Mouse (Mus musculus): ENCODE results near the gene Abca1. TPM values are rescaled to one million over a fixed set of nuclear protein-coding genes. Genes with fewer than 3 reads are reported as not detected.

Abca1 gene
- polyA plus RNA-seq, 1 experiment from 2014 or later, result 7.5 TPM

GRCm38 (mm10) chr4:53186141-53186540 lies 26.4 kb upstream of the Abca1 start:
- H3K27ac ChIP-seq (ENCODE audit: low read depth, low read length), result no peak overlapping the region
- no peak overlapping the region for H3K9ac ChIP-seq (ENCODE audit: low read depth, low read length)
- DNase-seq (ENCODE audit: low spot score) (no peak), ATAC-seq (ENCODE audit: low FRiP score) (no peak)
- H3K9me3 ChIP-seq (ENCODE audit: control insufficient read depth, low read length), result no peaks in the 10 kb centered on the region
- no peaks in the 10 kb centered on the region for H3K4me1 ChIP-seq (replicated peaks; ENCODE audit: control insufficient read depth, insufficient read depth, low read length)
- no peaks in the 10 kb centered on the region for H3K27me3 ChIP-seq (ENCODE audit: control insufficient read depth, insufficient read depth, low read length)
- 97% methylated on average over 4 of the region's 4 CpGs for WGBS
- H3K4me2 ChIP-seq (replicated peaks; ENCODE audit: low read depth, low read length), result no peak overlapping the region
- no peak overlapping the region for H3K4me3 ChIP-seq (ENCODE audit: low read depth, low read length)
- no peaks in the 10 kb centered on the region for H3K36me3 ChIP-seq (ENCODE audit: control insufficient read depth, insufficient read depth, low read length)

DNA sequence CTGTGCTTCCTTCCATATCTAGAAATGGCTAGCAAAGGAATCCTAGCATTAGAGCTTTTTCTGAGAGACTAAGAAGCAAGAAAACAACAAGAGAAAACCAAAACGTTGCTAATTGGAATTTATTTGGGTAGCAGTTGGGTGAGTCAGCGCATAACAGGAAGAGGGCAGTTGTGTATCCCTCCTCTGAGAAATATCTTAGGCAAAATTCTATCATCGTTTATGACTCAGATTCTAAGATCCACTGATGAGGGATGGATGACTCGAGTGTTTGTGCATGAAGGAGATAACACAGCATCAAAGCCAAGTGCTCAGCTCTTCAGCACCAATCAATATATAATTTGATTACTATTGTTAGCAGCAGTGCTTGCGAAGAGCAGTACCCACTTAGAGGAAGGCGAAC lies 21.8 kb upstream of the Abca1 start:
- Histone ChIP-seq H3K4me3 (ENCODE audit: low read depth, low read length) (no peak overlapping the region), H3K9me3 (ENCODE audit: control insufficient read depth, low read length) (no peaks in the 10 kb centered on the region), H3K4me1 (replicated peaks; ENCODE audit: control insufficient read depth, insufficient read depth, low read length) (no peaks in the 10 kb centered on the region), H3K9ac (ENCODE audit: low read depth, low read length) (no peak overlapping the region), H3K4me2 (replicated peaks; ENCODE audit: low read depth, low read length) (no peak overlapping the region), H3K36me3 (ENCODE audit: control insufficient read depth, insufficient read depth, low read length) (no peaks in the 10 kb centered on the region), H3K27me3 (ENCODE audit: control insufficient read depth, insufficient read depth, low read length) (no peaks in the 10 kb centered on the region), H3K27ac (ENCODE audit: low read depth, low read length) (no peak overlapping the region)
- WGBS, result 85% methylated on average over 6 of the region's 6 CpGs
- no peak for ATAC-seq (ENCODE audit: low FRiP score)
- DNase-seq (ENCODE audit: low spot score), result no peak

GRCm38 (mm10) chr4:53179308-53179820 lies 19.7 kb upstream of the Abca1 start:
- Histone ChIP-seq H3K27me3 (ENCODE audit: control insufficient read depth, insufficient read depth, low read length) (no peaks in the 10 kb centered on the region), H3K36me3 (ENCODE audit: control insufficient read depth, insufficient read depth, low read length) (no peaks in the 10 kb centered on the region), H3K9me3 (ENCODE audit: control insufficient read depth, low read length) (no peaks in the 10 kb centered on the region), H3K27ac (ENCODE audit: low read depth, low read length) (no peak overlapping the region), H3K4me1 (replicated peaks; ENCODE audit: control insufficient read depth, insufficient read depth, low read length) (no peaks in the 10 kb centered on the region), H3K4me2 (replicated peaks; ENCODE audit: low read depth, low read length) (no peak overlapping the region), H3K9ac (ENCODE audit: low read depth, low read length) (no peak overlapping the region), H3K4me3 (ENCODE audit: low read depth, low read length) (no peak overlapping the region)
- 76% methylated on average over 10 of the region's 10 CpGs for WGBS
- no peak for DNase-seq (ENCODE audit: low spot score)
- ATAC-seq (ENCODE audit: low FRiP score), result no peak

- Histone ChIP-seq H3K27me3 (ENCODE audit: control insufficient read depth, insufficient read depth, low read length) (no peaks in the 10 kb centered on the region), H3K4me1 (replicated peaks; ENCODE audit: control insufficient read depth, insufficient read depth, low read length) (no peaks in the 10 kb centered on the region), H3K9ac (ENCODE audit: low read depth, low read length) (no peak overlapping the region), H3K27ac (ENCODE audit: low read depth, low read length) (no peak overlapping the region), H3K36me3 (ENCODE audit: control insufficient read depth, insufficient read depth, low read length) (no peaks in the 10 kb centered on the region), H3K4me3 (ENCODE audit: low read depth, low read length) (no peak overlapping the region), H3K9me3 (ENCODE audit: control insufficient read depth, low read length) (no peaks in the 10 kb centered on the region), H3K4me2 (replicated peaks; ENCODE audit: low read depth, low read length) (no peak overlapping the region)
- no peak for ATAC-seq (ENCODE audit: low FRiP score)
- DNase-seq (ENCODE audit: low spot score), result no peak
- 86% methylated on average over 7 of the region's 7 CpGs for WGBS
These were observed 18.8 kb upstream of the Abca1 start for GRCm38 (mm10) chr4:53178489-53178888.

- Histone ChIP-seq H3K27ac (ENCODE audit: low read depth, low read length) (no peak overlapping the region; the same call in 1 of the 2 replicates), H3K36me3 (ENCODE audit: control insufficient read depth, insufficient read depth, low read length) (no peaks in the 10 kb centered on the region), H3K9me3 (ENCODE audit: control insufficient read depth, low read length) (no peaks in the 10 kb centered on the region), H3K4me2 (replicated peaks; ENCODE audit: low read depth, low read length) (no peak overlapping the region), H3K4me3 (ENCODE audit: low read depth, low read length) (no peak overlapping the region), H3K9ac (ENCODE audit: low read depth, low read length) (no peak overlapping the region), H3K4me1 (replicated peaks; ENCODE audit: control insufficient read depth, insufficient read depth, low read length) (no peaks in the 10 kb centered on the region), H3K27me3 (ENCODE audit: control insufficient read depth, insufficient read depth, low read length) (no peaks in the 10 kb centered on the region)
- ATAC-seq (ENCODE audit: low FRiP score), result no peak
- 91% methylated on average over 8 of the region's 8 CpGs for WGBS
- no peak for DNase-seq (ENCODE audit: low spot score)
These were observed 18.0 kb upstream of the Abca1 start for GRCm38 (mm10) chr4:53177696-53178095.

DNA sequence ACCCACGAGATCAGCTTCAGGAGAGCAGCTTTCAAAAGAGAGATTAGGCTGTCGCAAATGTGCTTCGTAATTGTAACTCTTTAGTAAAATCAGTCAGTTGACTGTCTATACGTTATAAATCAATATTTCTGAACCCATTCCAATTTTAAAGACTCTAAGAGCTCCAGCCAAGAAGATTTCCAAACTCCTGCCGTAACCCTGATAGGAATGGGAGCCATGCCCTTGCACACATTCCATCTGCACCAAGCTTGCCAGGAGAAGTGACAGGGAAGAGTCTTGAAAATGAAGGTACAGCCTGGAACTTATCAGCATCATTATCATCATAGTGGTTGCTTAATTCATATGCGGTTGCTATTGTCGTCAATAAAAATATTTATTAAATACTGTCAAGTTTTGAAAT lies 15.2 kb upstream of the Abca1 start:
- no peak overlapping the region for H3K9ac ChIP-seq (ENCODE audit: low read depth, low read length)
- WGBS, result 92% methylated on average over 7 of the region's 7 CpGs
- H3K36me3 ChIP-seq (ENCODE audit: control insufficient read depth, insufficient read depth, low read length), result no peaks in the 10 kb centered on the region
- no peak overlapping the region for H3K4me3 ChIP-seq (ENCODE audit: low read depth, low read length)
- H3K4me2 ChIP-seq (replicated peaks; ENCODE audit: low read depth, low read length), result no peak overlapping the region
- no peak overlapping the region for H3K27ac ChIP-seq (ENCODE audit: low read depth, low read length)
- ATAC-seq (ENCODE audit: low FRiP score), result no peak
- H3K27me3 ChIP-seq (ENCODE audit: control insufficient read depth, insufficient read depth, low read length), result no peaks in the 10 kb centered on the region
- H3K4me1 ChIP-seq (replicated peaks; ENCODE audit: control insufficient read depth, insufficient read depth, low read length), result no peaks in the 10 kb centered on the region
- DNase-seq (ENCODE audit: low spot score), result no peak
- H3K9me3 ChIP-seq (ENCODE audit: control insufficient read depth, low read length), result no peaks in the 10 kb centered on the region

- 75% methylated on average over 2 of the region's 2 CpGs for WGBS
- H3K4me2 ChIP-seq (replicated peaks; ENCODE audit: low read depth, low read length), result no peak overlapping the region
These were observed 10.7 kb upstream of the Abca1 start for GRCm38 (mm10) chr4:53170403-53170802.

DNA sequence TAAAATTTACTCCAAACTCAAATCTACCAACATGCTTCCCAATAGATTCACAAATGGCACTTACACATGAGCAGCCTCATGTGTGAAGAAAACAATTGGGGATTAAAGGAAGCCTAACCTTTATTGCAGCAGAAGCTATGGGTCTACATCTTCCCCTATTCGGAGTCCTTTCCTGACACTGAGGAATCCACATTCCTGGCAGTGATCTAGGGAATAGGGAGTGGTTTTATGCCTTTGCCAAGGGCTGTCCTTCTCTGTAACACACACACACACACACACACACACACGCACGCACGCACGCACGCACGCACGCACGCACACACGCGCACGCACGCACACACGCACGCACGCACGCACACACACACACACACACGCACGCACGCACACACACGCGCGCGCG lies 5.5 kb upstream of the Abca1 start:
- H3K36me3 ChIP-seq (ENCODE audit: control insufficient read depth, insufficient read depth, low read length), result no peaks in the 10 kb centered on the region
- no peaks in the 10 kb centered on the region for H3K4me1 ChIP-seq (replicated peaks; ENCODE audit: control insufficient read depth, insufficient read depth, low read length)
- no peak overlapping the region for H3K4me3 ChIP-seq (ENCODE audit: low read depth, low read length)
- no peak overlapping the region for H3K27ac ChIP-seq (ENCODE audit: low read depth, low read length)
- ATAC-seq (ENCODE audit: low FRiP score) (no peak), DNase-seq (ENCODE audit: low spot score) (no peak)
- H3K27me3 ChIP-seq (ENCODE audit: control insufficient read depth, insufficient read depth, low read length), result no peaks in the 10 kb centered on the region
- WGBS, result 91% methylated on average over 6 of the region's 25 CpGs
- H3K9ac ChIP-seq (ENCODE audit: low read depth, low read length), result no peak overlapping the region
- H3K4me2 ChIP-seq (replicated peaks; ENCODE audit: low read depth, low read length), result no peak overlapping the region
- H3K9me3 ChIP-seq (ENCODE audit: control insufficient read depth, low read length), result no peaks in the 10 kb centered on the region

More at GRCm38 (mm10) chr4:53170403-53170802, 10.7 kb upstream of the Abca1 start:
- no peak for ATAC-seq (ENCODE audit: low FRiP score)
- Histone ChIP-seq H3K4me3 (ENCODE audit: low read depth, low read length) (no peak overlapping the region), H3K36me3 (ENCODE audit: control insufficient read depth, insufficient read depth, low read length) (no peaks in the 10 kb centered on the region), H3K27ac (ENCODE audit: low read depth, low read length) (no peak overlapping the region), H3K4me1 (replicated peaks; ENCODE audit: control insufficient read depth, insufficient read depth, low read length) (no peaks in the 10 kb centered on the region), H3K9ac (ENCODE audit: low read depth, low read length) (no peak overlapping the region), H3K9me3 (ENCODE audit: control insufficient read depth, low read length) (no peaks in the 10 kb centered on the region), H3K27me3 (ENCODE audit: control insufficient read depth, insufficient read depth, low read length) (no peaks in the 10 kb centered on the region)
- DNase-seq (ENCODE audit: low spot score), result no peak

DNA sequence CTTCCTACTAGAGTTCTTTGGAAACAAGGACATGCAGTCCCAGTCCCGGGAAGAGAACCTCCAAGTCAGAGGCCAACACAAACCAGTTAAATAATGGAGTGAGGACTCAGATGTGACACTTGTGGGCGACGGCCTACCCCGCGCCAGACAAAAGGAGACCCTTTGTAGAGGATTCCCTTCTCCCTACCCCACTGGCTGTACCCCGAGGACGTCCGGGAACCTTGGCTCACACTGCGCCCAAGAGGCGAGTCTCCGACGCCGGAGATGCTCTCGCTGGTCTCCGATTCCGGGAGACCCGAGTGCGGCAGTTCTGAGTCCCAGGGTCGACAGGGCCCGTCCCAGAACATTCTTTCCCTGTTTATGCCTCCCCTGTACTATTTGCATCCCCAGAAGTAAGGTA lies 519 bp downstream of the Abca1 start:
- DNase-seq (ENCODE audit: low spot score), result peak; percentile 61
- H3K9me3 ChIP-seq (ENCODE audit: control insufficient read depth, low read length), result no peaks in the 10 kb centered on the region
- H3K36me3 ChIP-seq (ENCODE audit: control insufficient read depth, insufficient read depth, low read length), result no peaks in the 10 kb centered on the region
- WGBS, result under 1% methylated on average over 20 of the region's 20 CpGs
- peak; percentile 53 for ATAC-seq (ENCODE audit: low FRiP score)
- no peaks in the 10 kb centered on the region for H3K4me1 ChIP-seq (replicated peaks; ENCODE audit: control insufficient read depth, insufficient read depth, low read length)
- H3K9ac ChIP-seq (ENCODE audit: low read depth, low read length), result peak overlapping the region; percentile 52
- peak overlapping the region; percentile 44 for H3K4me3 ChIP-seq (ENCODE audit: low read depth, low read length)
- H3K4me2 ChIP-seq (replicated peaks; ENCODE audit: low read depth, low read length), result peak overlapping the region; percentile 56
- no peaks in the 10 kb centered on the region for H3K27me3 ChIP-seq (ENCODE audit: control insufficient read depth, insufficient read depth, low read length)
- no peak overlapping the region for H3K27ac ChIP-seq (ENCODE audit: low read depth, low read length)
